Mouse (Mus musculus): ENCODE measurements around the gene Ppil2.

Gene Ppil2

DNA sequence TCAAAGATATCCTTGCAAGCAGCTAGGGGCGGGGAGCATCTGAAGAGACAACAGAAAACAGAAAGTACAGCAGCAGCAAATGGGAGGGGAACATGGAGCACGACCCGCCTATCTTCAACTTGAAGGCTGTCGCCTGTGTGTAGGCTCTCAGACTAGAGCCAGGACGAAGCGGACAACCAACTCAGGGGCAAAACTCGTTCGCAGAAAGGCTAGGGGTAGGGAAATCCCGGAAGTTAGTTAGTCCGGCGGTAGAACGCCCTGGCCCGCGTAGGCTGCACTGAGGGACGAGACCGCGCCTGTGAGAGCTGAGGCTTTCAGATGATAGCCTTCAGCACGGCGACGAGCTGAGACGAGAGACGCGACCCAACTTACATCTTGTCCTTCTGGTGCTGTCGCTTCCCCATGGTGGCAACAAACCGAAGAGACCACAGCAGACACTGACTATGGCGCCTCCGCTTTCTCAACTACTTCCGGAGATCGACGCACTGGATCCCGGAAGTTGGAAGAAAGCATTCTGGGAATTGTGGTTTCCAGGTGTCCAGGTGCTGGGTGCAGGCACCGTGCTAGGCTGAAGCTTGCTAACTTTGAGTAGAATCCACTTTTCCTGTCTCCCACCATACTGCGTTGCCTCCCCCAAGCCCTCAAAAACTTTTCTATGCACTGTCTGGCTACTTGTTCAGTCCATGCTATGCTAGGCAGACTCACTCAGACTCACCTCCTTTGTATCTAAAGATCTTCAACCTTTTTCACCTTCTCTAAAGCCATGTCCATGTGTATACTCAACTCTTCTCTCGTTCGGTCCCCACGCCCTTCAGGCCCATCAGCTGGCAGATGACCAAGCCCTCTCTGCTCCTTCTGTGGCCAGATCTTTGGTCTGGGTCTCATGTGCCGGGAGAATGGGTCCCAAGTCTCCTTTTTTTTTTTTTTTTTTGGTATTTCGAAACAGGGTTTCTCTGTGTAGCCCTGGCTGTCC, at the start of gene Ppil2:
TSS of gene Ppil2 (minus strand) at position 487 of the 973 bp plus-strand sequence.
- peak in 1 of 2 experiments; percentile 61 for DNase-seq (ENCODE audit: low spot score in 2 of 2)

DNA sequence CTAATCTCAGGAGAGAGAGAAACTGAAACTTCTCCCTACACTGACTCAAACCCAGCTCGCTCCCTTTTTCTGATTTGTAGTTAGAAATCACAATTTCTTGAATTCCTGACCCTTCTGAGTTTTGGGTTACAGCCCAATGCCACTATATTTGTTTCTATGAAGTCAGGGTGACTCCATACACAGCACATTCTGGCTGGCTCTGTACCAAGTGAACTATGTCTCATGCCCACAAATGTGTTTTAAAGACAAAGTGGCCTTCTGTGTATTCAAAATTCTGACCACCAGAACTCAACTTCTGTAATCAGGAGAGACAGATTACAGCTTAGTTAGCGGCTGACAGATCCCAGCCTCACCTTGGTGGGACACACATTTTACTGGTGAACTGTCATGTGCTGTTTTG, 43.3 kb upstream of the Ppil2 start:
- no peak for DNase-seq (ENCODE audit: low spot score in 2 of 2)

DNA sequence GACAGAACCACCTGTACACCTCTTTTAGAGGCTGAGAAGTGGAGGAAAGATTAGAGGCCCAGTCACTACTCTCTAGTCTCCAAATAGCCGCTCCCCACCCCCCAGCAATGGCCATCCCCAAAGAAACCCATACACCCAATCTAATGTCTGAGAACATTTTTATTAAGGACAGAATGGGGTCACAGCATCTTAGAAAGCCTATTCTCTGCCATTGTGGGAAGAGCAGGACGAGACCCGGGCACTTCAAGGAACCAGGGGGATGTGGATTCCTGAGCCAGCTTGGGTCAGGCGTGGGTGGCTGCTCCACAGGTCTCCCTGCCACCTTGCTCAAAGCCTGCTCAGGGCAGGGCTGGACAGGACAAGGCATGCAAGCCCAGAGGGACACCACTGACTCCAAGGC, 40.8 kb upstream of the Ppil2 start:
- DNase-seq (ENCODE audit: low spot score in 2 of 2) = no peak

DNA sequence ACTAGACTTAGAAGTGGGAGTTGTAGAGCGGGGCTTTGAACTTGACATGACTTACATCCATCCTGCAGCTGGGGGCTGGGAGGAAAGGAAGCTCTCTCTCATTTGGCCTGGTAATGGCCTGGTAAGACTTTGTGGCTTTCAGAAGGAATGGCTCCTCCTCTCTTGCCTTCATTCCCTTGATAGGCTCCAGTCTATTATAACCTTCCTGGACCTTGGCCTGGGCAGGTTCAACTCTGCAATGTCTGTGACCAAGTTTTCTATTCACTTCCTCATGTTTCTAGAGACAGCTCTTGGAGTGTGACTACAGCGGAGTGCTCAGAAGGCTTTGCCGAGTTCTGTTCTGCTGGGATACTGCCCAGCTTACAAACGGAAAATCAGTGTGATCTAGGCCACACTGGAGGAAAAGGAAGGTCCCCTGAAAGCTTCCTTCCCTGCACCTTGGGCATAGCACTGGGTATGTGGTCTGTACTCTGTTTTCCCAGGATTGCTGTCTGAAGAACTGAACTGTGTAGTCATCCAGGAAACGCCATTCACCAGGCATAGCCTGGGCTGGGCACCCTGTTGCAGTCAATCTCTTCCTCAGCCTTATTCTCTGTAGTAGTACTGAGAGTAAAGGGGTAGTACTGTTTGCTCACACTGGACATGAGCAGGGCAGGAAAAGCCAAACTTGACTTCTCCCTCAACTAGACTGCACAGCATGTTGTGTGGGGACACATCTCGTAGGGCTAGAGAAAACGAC, 39.6 kb upstream of the Ppil2 start:
- DNase-seq (ENCODE audit: low spot score in 2 of 2) = no peak

DNA sequence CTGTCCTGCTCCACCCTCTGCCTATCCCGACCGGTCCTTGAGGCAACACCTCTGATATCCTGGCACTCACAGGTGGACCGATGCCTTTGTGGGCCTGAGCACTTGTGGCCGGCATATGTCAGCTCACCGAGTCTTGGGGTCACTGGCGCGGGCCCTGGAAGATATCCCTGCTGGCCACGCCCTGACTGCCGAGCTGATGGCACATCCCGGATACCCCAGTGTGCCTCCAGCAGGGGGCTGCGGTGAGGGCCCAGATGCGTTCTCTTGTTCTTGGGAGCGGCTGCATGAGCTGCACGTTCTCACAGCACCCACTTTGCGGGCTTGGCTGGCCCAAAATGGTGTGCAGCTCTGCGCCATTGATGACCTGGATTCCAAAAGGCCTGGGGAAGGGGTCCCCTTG, 37.0 kb upstream of the Ppil2 start:
- no peak for DNase-seq (ENCODE audit: low spot score in 2 of 2)

DNA sequence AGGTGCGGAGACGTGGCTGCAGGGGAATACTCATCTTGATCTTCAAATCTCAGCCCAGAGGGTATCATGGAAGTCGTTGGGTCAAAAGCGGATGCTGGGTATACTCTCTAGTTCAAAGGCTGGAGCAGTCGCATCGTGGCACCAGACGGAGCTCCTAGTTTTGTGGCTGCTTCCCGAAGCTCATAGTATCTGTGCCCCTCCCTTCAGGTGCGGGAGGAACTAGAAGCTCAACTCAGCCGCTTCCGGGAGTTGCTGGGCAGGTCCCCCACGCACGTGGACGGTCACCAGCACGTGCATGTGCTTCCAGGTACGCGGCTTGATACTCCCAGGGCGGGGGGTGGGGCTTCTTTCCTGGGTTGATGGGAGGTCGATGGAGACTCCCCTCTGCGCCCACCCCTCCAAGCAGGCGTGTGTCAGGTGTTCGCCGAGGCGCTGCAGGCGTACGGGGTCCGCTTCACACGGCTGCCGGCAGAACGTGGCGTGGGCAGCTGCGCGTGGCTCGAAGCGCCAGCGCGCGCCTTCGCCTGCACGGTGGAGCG, 36.4 kb upstream of the Ppil2 start:
- peak in 1 of 2 experiments; percentile 29 for DNase-seq (ENCODE audit: low spot score in 2 of 2)

DNA sequence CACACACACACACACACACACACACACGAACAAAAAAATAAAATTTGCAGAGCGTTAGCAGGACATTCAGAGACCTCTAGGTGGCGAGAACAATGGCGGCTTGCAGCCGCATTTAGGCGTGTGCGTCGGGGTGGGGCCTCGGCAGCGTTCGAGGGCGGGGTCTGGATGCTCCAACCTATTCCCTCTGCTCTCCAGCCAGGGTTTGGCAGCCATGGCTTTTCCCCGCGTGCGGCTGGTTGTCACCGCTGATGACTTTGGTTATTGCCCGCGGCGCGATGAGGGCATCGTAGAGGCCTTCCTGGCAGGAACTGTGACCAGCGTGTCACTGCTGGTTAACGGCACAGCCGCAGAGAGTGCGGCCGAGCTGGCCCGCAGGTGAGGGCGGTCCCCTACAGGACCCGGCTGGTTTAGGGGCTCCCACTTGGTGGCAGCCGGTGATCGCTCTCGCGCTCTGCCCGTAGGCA, 35.7 kb upstream of the Ppil2 start, which contains the start of gene Ccdc116:
TSS of gene Ccdc116 (minus strand) at position 458 of the 464 bp plus-strand sequence.
- DNase-seq (ENCODE audit: low spot score in 2 of 2) = peak; percentile 68 to 72

DNA sequence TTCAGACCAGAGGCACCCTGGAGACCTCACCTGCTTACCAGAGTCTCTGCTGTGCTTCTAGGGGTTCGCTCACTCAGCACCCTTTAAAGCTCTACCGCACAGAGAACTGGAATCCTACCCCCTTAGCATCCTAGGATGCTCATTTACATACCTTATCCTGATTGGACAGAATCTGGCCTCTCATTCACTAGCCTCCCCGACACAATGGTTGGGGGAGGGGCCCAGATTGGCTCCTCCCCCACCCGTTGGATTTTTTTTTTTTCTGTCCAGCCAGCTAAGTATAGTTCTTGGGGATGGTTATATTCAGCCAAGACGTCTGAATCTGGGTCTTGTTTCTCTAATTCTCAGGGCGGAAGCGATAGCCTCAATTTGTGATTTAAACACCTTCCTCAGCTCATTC, 33.3 kb upstream of the Ppil2 start, which contains the start of gene Ydjc:
TSS of gene Ydjc (plus strand) at position 283 of the 400 bp plus-strand sequence.
- DNase-seq (ENCODE audit: low spot score in 2 of 2) = no peak

DNA sequence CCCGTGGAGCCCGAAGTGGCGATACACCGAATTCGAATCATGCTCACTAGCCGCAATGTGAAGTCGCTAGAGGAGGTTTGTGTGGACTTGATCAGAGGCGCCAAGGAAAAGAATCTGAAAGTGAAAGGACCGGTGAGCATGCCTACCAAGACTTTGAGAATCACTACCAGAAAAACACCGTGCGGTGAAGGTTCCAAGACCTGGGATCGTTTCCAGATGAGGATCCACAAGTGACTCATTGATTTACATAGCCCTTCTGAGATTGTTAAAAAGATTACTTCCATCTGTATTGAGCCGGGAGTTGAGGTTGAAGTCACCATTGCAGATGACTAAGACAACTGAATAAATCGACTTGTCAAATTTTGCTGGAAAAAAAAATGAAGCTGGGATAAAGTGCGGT, 26.3 kb upstream of the Ppil2 start:
- no peak for DNase-seq (ENCODE audit: low spot score in 2 of 2)

DNA sequence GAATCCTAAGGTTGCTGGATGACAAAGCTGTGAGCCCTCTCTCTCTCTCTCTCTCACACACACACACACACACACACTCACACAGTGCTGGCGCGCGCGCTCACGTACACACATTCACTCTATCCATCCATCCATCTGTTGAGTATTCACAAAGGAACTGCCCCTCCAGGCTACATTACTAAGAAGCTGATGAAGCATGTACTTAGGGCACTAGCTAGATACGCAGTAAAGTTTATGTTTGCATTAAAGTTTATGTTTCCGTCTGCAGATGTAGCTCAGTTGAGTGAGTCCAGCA, 21.8 kb upstream of the Ppil2 start:
- DNase-seq (ENCODE audit: low spot score in 2 of 2) = no peak

DNA sequence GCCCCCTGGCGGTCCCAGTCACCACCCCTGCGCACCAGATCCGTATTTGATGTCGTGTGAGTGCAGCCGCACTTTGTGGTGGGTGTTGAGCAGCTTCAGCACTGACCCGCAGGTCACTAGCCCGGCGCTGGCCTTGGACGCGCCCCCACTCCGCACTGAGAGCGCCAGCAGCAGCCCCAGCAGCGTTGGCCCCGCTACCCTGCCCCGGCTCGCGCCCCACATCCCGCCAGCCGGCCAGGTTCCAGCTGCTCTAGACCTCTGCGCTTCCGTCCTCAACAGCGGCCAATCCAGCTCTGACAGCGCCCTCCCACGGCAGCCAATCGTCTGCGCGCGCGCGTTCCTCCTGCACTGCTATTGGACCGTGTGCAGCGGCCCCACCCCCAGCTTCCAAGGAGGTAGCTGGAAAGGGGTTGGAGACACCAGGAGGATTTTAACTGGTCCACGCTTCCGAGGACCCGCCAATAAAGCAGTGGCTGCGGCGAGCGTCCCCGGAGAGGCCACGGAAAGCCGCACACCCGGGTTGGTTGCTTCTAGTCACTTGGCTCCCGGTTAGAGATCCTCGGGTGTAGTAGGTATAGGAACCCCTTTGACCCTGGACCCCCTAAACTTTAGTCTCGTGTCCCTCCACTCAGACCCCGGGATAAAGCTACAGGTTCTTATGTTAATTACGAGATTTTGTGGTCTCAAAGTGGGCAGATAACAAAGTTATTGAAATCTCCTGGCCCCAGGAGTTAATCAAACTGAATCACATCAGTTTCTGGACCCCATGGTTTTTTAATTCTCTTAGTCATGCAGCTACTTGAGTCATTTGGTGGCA, 21.2 kb upstream of the Ppil2 start, which contains the start of gene Sdf2l1:
TSS of gene Sdf2l1 (minus strand) at position 295 of the 817 bp plus-strand sequence.
- DNase-seq (ENCODE audit: low spot score in 2 of 2) = peak; percentile 95 to 98

DNA sequence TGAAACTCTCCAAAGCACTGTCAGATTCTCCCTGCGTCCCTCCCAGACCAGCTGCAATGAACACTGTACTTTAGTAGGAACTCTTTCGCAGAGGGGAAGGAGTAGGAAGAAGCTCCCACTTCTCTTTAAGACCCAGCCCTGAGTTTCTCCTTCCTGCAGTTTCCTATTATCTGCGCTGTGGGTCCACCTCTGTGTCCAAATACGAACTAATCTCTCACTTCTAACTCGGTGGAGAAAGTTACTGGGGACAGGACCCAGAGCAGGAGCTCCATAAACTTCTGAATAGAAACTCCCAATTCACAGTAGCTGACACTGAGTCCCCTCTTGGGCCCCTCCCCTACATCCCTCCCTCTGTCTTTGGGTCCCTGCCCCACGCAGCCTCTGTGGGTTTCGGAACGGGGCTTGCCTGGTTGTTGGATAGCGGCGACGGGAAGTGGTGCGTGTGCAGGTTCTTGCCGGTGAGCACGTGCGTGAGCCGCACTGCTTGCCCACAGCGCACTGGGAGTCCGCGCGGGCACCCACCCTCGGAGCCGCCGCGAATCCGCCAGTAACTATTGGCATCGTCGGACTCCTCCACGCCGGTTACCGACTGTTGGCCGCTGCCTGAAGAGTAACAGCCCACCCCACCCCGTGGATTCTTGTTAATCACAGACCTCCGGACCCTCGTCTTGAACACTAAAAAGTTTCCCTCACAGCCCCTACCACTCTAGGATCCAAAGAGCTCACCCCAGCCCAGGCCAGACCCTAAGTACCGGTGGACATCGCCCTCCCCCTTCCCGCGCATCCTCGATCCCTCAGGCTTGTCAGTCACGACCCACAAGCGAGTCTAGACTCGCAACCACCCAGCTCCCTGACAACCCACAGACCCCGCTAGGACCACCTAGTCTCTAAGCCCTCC, 20.4 kb upstream of the Ppil2 start:
- DNase-seq (ENCODE audit: low spot score in 2 of 2) = no peak

DNA sequence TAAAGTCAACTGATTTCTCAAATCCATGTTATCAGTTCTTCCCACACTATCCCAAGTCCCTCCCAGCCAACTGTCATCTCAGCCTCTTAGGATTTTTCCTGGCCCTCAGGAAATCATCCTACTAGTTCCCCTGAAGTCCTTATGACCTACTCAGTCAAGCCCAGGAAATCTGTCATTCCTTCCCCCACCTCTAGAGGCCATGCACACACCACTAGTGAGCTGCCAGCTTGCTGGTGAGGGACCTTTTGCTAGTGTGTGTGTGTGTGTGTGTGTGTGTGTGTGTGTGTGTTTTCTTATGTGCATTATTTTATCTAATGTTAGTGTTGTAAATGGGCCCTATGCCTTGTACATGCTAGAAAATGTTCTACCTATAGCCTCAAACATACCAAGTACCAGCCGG, 16.2 kb upstream of the Ppil2 start:
- DNase-seq (ENCODE audit: low spot score in 2 of 2) = no peak

DNA sequence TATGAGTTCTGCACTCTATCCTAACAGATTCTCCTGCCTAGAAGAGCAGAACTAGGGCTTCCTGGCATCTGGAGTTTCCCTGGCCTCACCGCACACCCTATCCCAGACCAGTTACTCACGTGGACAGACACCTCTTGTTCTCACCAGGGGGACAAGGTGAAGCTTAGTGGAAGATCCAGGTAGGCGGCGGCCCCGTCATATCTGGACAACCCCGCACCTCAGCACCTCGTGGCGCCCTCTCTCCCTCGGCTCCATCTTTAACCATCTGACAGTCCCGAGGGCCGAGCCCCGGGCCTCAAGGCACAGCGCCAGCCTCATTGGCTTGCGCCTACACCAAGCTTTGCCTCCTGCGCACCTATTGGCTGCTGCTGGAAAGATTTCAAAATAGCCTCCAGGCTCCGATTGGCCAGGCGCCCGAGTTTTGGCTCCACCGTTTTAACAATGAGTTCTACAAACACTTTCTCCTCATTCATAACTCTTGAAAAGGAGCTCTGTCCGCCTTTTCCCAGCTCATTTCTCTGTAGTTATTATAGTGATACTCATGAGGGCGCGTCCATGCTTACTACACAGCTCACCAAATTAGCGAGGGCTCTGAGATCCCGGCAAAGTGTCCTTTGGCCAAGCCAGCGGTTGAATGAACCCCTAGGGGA, 13.9 kb upstream of the Ppil2 start, which contains the start of gene 2610318N02Rik:
TSS of gene 2610318N02Rik (minus strand) at position 297 of the 650 bp plus-strand sequence.
- peak; percentile 49 to 50 for DNase-seq (ENCODE audit: low spot score in 2 of 2)

DNA sequence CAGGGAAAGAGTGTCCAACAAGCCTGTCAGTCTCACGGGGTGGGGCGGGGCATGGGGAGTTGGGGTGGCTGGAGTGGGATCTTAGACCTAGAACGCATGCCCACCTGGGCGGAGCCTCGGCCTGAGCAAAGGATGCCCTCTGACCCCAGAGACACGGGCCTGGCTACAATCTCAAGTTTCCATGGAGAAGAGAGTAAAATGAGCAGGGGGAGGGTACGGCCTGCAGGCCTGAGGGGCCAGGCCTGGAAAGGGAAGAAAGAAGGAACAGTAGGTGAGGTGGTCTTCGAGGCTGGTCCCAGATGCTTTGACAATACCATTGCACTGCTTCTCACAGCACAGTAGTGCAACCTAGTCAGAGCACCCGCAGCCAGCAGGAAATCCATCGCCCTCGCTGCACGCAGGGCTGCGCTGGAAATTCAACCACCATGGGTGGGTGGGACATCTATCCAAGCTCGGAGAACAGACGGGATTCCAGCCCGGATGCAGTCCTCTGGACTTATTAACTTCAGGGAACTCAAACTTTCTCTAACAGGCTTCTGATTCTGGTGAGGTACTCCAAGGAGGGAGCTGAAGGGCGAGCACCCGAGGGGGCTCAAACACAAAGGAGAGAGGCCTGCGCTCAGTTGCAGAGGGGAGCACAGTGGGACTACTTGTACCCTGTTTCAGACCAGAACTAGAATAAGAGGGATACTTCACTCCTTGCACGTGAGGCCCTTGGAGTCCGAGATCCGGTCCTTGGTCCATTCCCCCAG, 13.2 kb upstream of the Ppil2 start:
- no peak for DNase-seq (ENCODE audit: low spot score in 2 of 2)

DNA sequence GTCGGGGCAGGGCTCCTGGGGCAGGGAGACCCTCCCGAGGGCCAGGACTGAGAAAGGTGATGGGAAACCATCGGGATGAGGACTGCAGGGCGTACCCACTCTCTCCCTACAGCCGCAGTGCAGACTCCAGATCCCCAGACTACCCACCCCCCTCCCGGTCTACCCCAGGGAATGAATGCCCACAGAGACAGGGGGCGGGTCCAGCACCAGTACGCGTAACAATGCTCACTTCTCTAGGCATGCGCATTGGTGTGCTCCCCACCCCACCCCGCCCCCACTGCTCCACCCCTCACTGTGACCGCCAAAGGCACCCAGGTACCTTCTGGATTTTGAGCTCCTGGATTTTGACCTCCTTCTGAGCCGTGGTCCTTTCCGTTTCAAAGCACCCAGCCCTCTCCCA, 10.5 kb upstream of the Ppil2 start:
- no peak for DNase-seq (ENCODE audit: low spot score in 2 of 2)

DNA sequence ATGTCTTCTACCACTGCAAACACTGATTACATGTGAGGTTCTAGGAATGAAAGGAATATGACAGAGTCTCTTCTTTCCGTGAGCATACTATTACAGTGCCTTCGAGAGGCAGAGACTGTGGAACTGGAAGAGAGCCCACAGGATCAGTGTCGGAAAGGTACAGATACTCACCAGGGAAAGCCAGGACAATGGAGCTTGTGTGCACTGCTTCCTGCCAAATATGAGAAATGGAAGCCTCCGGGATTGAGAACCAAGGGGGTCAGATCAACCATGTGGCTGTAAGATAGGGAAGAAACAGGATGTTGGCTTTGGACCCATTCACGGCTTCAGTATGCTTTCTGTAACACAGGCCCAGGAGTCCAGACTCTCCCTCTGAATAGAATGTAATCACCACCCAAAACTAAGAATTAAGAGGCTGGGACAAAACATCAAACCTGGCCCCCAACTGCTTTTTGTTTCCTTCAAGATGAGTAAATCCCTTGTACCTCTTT, 6.3 kb upstream of the Ppil2 start:
- DNase-seq (ENCODE audit: low spot score in 2 of 2) = no peak

DNA sequence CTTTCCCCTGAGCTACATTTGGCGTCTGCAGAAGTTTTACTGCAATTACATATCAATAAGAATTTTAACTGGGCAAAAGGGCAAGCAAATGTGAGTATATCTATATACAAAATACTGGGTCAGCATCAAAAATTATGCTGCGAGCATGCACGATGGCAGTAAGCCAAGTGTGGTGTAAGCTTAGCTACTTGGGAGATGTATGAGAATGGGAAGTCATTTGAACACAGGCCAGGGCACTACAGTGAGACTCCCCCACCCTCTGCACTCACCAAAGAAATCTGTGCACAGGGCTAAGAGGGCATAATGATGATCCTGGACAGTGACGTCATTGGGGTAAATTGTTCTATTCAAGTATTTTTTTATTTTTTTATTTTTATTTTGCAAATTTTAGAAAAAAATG, 6.5 kb downstream of the Ppil2 start:
- DNase-seq (ENCODE audit: low spot score in 2 of 2) = no peak
